Mouse (Mus musculus) ovary, postnatal 36 days (tissue): Measurements from ENCODE around the gene Tex33.
A peak's percentile ranks its signal among the peaks of the same experiment; 100 is the strongest.

Experiments
- DNase-seq: peaks from one replicate; pipeline ENCODE4 v3.0.0; 2022; ENCODE audit warnings: low spot score, mixed read lengths

The Tex33 gene

GRCm38 (mm10) chr15:78395478-78395962 lies at the start of gene Tex33:
Gene Tex33 (minus strand): TSS chr15:78395912.
- DNase-seq = no peak

GRCm38 (mm10) chr15:78443857-78444256 lies 48.1 kb upstream of the Tex33 start:
- DNase-seq = no peak

- no peak for DNase-seq
Observed at GRCm38 (mm10) chr15:78442231-78442630, 46.5 kb upstream of the Tex33 start.

GRCm38 (mm10) chr15:78438973-78439372 lies 43.3 kb upstream of the Tex33 start:
- DNase-seq = no peak

- DNase-seq = no peak
Observed at GRCm38 (mm10) chr15:78438505-78438904, 42.8 kb upstream of the Tex33 start.

- no peak for DNase-seq
Observed at GRCm38 (mm10) chr15:78438018-78438394, 42.3 kb upstream of the Tex33 start.

- DNase-seq = peak; percentile 79
Observed at GRCm38 (mm10) chr15:78437237-78438017, 41.7 kb upstream of the Tex33 start.

- DNase-seq = peak; percentile 92
Observed at GRCm38 (mm10) chr15:78436380-78437192, 40.9 kb upstream of the Tex33 start.

GRCm38 (mm10) chr15:78435681-78436080 lies 40.0 kb upstream of the Tex33 start:
- peak; percentile 39 for DNase-seq

GRCm38 (mm10) chr15:78434896-78435520 lies 39.3 kb upstream of the Tex33 start:
- DNase-seq = no peak

- DNase-seq = no peak
Observed at GRCm38 (mm10) chr15:78431541-78432121, 35.9 kb upstream of the Tex33 start.

GRCm38 (mm10) chr15:78430874-78431273 lies 35.2 kb upstream of the Tex33 start:
- DNase-seq = no peak

- DNase-seq = no peak
Observed at GRCm38 (mm10) chr15:78429871-78430622, 34.3 kb upstream of the Tex33 start.

GRCm38 (mm10) chr15:78429139-78429459 lies 33.4 kb upstream of the Tex33 start:
- no peak for DNase-seq

- DNase-seq = peak; percentile 77
Observed at GRCm38 (mm10) chr15:78428391-78429138, 32.9 kb upstream of the Tex33 start, which contains the start of gene Kctd17. Gene Kctd17 (plus strand): TSS chr15:78428564.

GRCm38 (mm10) chr15:78425230-78425629 lies 29.5 kb upstream of the Tex33 start:
- DNase-seq = no peak

- no peak for DNase-seq
Observed at GRCm38 (mm10) chr15:78424507-78424906, 28.8 kb upstream of the Tex33 start.

GRCm38 (mm10) chr15:78422046-78422956 lies 26.6 kb upstream of the Tex33 start:
- DNase-seq = peak; percentile 85

- no peak for DNase-seq
Observed at GRCm38 (mm10) chr15:78420395-78420794, 24.7 kb upstream of the Tex33 start.

GRCm38 (mm10) chr15:78416937-78417336 lies 21.2 kb upstream of the Tex33 start:
- peak; percentile 52 for DNase-seq
